Mouse (Mus musculus) intestine, postnatal 0 days (tissue): ENCODE measurements around the gene Ddo. TPM values are rescaled to one million over a fixed set of nuclear protein-coding genes. Genes with fewer than 3 reads are reported as not detected.
A peak's percentile ranks its signal among the peaks of the same experiment; 100 is the strongest.

ENCODE experiments used
- ATAC-seq: fragments of 200-750 bp; cut with Nextera tagmentation; 2 replicates; pipeline ENCODE4 v1.8.0; 2017; ENCODE audit warnings: mild to moderate bottlenecking, moderate TSS enrichment, moderate library complexity
- H3K27ac ChIP-seq: fragments of 300-500 bp; sonication (generic); 2 replicates; pipeline ENCODE4 v1.5.1; 2014; ENCODE audit warnings: mild to moderate bottlenecking, low read depth, low read length, moderate library complexity
- H3K27me3 ChIP-seq: fragments of 300-500 bp; sonication (generic); replicated peaks from 2 replicates; pipeline ENCODE4 v1.6.1; 2014; ENCODE audit warnings: low read length, mixed read lengths; ENCODE audit not compliant: control insufficient read depth, insufficient read depth
- H3K36me3 ChIP-seq: fragments of 300-500 bp; sonication (generic); 2 replicates; pipeline ENCODE4 v1.6.1; 2014; ENCODE audit warnings: mild to moderate bottlenecking, moderate library complexity; ENCODE audit not compliant: control insufficient read depth, insufficient read depth
- H3K4me1 ChIP-seq: fragments of 300-500 bp; sonication (generic); replicated peaks from 2 replicates; pipeline ENCODE4 v1.6.1; 2014; ENCODE audit warnings: antibody characterized with exemption, low read length, mixed read lengths; ENCODE audit not compliant: control insufficient read depth, insufficient read depth
- H3K4me2 ChIP-seq: fragments of 300-500 bp; sonication (generic); replicated peaks from 2 replicates; pipeline ENCODE4 v1.6.1; 2014; ENCODE audit warnings: low read depth, mild to moderate bottlenecking, moderate library complexity
- H3K4me3 ChIP-seq: fragments of 300-500 bp; sonication (generic); 2 replicates; pipeline ENCODE4 v1.5.1; 2014; ENCODE audit warnings: low read depth, low read length
- H3K9ac ChIP-seq: fragments of 300-500 bp; sonication (generic); 2 replicates; pipeline ENCODE4 v1.6.1; 2014; ENCODE audit warnings: mild to moderate bottlenecking, low read depth, low read length
- H3K9me3 ChIP-seq: fragments of 300-500 bp; sonication (generic); 2 replicates; pipeline ENCODE4 v1.6.1; 2016; ENCODE audit warnings: mixed run types; ENCODE audit not compliant: control insufficient read depth
- CTCF ChIP-seq: sonication (generic); IDR thresholded peaks from 2 replicates; pipeline ENCODE4 v1.5.1; 2016; ENCODE audit warnings: low read depth, mild to moderate bottlenecking, control low read depth, antibody characterized with exemption, moderate library complexity
- WGBS: fragments of 180-500 bp; shearing (Covaris S2); extraction: QIAGEN DNeasy Blood & Tissue Kit; methylation state at CpG from one replicate; pipeline ENCODE4 v1.1.7; 2014; 5-methylcytosine and 5-hydroxymethylcytosine counted together
- polyA plus RNA-seq: library from polyadenylated mRNA; unstranded; fragments of >200 nt; fragmentation: Nextera tagmentation; extraction: Ambion mirVana; gene quantifications from 2 replicates; pipeline ENCODE4 v1.2.1, GENCODE M21; 2015

Ddo gene
- polyA plus RNA-seq, 1 experiment from 2014 or later, result 0.76 TPM

DNA sequence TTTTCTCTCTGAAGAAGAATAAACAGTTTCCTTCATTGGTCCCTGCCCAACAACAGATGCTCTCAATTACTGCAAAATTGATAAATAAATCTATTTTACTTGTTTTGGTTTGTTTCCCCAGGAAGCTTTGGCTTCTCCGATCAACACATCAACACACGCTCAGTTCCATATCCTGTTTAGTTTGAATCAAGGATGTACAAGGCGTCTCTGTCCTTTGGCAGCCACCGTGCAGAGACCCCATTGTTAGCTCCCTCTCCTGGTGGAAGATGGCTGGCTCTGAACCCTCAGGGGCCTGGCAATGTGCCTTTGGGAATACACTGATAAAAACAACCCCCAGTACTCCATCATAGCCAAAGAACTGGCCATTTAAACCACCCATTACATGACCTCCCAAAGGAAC is 95.3 kb downstream of the Ddo start:
- no peak for ATAC-seq
- no peaks in the 10 kb centered on the region for H3K4me1 ChIP-seq
- no peak overlapping the region for H3K4me3 ChIP-seq
- no peaks in the 10 kb centered on the region for H3K36me3 ChIP-seq
- WGBS, result 54% methylated on average over 4 of the region's 4 CpGs
- no peaks in the 10 kb centered on the region for H3K9me3 ChIP-seq
- H3K4me2 ChIP-seq, result no peak overlapping the region
- H3K27ac ChIP-seq, result no peak overlapping the region
- no peaks in the 10 kb centered on the region for H3K27me3 ChIP-seq
- TF ChIP-seq CTCF, result peak; percentile 53
- H3K9ac ChIP-seq, result no peak overlapping the region

DNA sequence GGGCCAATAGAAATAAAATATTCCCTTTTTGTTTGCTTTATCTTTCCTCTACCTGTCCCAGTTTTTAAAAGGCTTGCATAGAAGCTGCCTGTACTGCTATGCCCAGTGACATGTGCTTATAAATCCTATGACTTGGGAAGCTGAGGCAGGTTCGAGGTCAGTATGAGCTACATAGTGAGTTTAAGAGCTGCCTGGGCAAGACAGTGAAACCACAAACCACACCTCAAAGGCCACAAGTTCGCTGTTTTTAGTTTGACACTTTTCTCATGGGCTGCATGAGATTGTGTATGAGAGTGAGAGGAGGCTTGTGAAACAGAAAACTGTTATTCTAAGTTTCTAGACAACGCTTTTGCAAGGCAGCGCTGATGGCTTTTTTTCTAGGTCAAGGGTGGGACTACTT is 95.7 kb downstream of the Ddo start:
- WGBS, result 67% methylated on average over 4 of the region's 4 CpGs
- H3K36me3 ChIP-seq, result no peaks in the 10 kb centered on the region
- TF ChIP-seq CTCF, result no peak
- no peak overlapping the region for H3K9ac ChIP-seq
- no peak for ATAC-seq
- H3K27me3 ChIP-seq, result no peaks in the 10 kb centered on the region
- no peaks in the 10 kb centered on the region for H3K9me3 ChIP-seq
- H3K4me1 ChIP-seq, result no peaks in the 10 kb centered on the region
- H3K4me3 ChIP-seq, result no peak overlapping the region
- H3K4me2 ChIP-seq, result no peak overlapping the region
- no peak overlapping the region for H3K27ac ChIP-seq

DNA sequence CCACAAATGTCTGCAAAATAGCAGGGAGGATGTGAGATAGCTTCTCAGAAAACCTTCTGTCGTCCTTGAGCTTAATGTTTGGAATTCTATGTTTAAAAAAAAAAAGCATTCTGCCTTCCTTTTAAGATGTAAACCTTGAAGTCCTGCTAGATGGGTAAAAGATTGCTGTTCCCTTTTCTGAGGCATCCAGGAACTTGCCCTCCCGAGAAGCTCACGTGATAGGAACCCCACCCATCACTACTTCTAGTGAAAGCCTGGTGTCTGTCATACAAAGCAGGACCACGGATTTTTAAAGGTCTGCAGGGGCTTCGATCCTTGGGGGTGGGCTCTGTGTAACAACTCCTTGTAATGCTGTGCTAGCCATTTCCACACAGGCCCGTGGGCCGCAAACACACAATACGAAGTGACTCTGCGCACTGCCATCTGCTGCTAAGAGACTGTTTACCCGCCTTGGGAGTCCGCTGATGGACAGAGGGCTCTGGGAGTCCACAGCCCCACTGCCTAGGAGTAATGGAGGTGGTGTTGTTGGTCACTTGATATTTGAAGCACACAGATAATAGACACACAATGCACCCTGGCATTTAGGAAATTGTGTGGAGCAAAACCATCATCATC is 96.6 kb downstream of the Ddo start:
- no peaks in the 10 kb centered on the region for H3K9me3 ChIP-seq
- no peak overlapping the region for H3K4me3 ChIP-seq
- no peak for ATAC-seq
- H3K4me1 ChIP-seq, result no peaks in the 10 kb centered on the region
- no peaks in the 10 kb centered on the region for H3K27me3 ChIP-seq
- no peak overlapping the region for H3K4me2 ChIP-seq
- WGBS, result 55% methylated on average over 11 of the region's 11 CpGs
- no peaks in the 10 kb centered on the region for H3K36me3 ChIP-seq
- TF ChIP-seq CTCF, result no peak
- no peak overlapping the region for H3K27ac ChIP-seq
- no peak overlapping the region for H3K9ac ChIP-seq

DNA sequence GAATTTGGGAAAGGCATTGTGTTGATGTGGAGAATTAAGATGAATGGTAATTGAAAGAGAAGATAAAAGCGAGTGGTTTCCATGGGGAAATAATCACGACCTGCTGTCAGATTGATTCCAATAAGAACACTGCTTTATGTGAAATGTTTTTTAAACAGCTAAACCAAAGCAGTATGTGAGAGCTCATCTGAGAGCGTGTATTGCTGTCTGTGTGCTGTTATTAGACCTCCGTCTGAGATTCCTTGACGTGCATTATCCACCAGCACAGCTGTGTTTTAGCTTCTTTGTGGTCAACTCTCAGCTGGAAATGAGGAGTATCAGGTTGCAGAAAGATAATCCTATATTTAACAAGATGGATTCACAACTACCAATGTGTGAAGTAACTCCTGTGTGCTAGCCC is 97.2 kb downstream of the Ddo start:
- H3K4me1 ChIP-seq, result no peaks in the 10 kb centered on the region
- H3K9ac ChIP-seq, result no peak overlapping the region
- no peak for TF ChIP-seq CTCF
- H3K4me2 ChIP-seq, result no peak overlapping the region
- H3K4me3 ChIP-seq, result no peak overlapping the region
- no peaks in the 10 kb centered on the region for H3K9me3 ChIP-seq
- WGBS, result 69% methylated on average over 5 of the region's 5 CpGs
- H3K27me3 ChIP-seq, result no peaks in the 10 kb centered on the region
- ATAC-seq, result no peak
- no peak overlapping the region for H3K27ac ChIP-seq
- H3K36me3 ChIP-seq, result no peaks in the 10 kb centered on the region

DNA sequence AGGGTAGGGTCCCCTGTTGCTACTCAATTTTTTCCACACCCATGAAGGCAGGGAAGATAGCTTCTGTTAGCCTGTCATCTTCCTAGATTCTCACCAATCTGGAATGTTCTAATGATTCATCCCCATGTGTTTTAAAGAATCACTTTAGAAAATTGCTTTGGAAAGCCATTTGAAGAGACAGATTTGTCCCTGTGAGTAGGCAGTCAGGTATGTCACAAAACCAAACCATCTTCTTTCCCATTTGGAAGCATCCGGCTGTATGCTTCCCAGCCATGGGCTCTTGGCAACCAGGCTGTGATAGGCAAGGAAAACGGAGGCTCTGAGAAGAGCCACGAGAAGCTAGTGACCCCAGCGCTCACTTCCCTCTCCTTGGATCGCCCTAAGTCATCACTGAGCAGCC is 100.4 kb downstream of the Ddo start:
- H3K4me2 ChIP-seq, result no peak overlapping the region
- no peaks in the 10 kb centered on the region for H3K4me1 ChIP-seq
- no peaks in the 10 kb centered on the region for H3K9me3 ChIP-seq
- no peaks in the 10 kb centered on the region for H3K27me3 ChIP-seq
- no peak overlapping the region for H3K27ac ChIP-seq
- ATAC-seq, result no peak
- no peak overlapping the region for H3K4me3 ChIP-seq
- no peaks in the 10 kb centered on the region for H3K36me3 ChIP-seq
- no peak for TF ChIP-seq CTCF
- no peak overlapping the region for H3K9ac ChIP-seq
- WGBS, result 85% methylated on average over 5 of the region's 5 CpGs

Other genes with a start within 250 kb of the Ddo start
- gene Slc22a16, start 59.7 kb upstream of the Ddo start, polyA plus RNA-seq, result not detected in 2 replicates
- gene Mettl24, start 53.3 kb downstream of the Ddo start, polyA plus RNA-seq, result 1.7 and 1.9 TPM in 2 replicates